Mouse (Mus musculus): Measurements from ENCODE around the gene Tcap. TPM values are rescaled to one million over a fixed set of nuclear protein-coding genes. Genes with fewer than 3 reads are reported as not detected.

The Tcap gene
- total RNA-seq, 4 experiments from 2014 or later = 3,817 to 5,138 (median 4,616) TPM

GRCm38 (mm10) chr11:98354445-98354844, 29.2 kb upstream of the Tcap start:
- DNase-seq (ENCODE audit: low spot score in 2 of 2) = no peak

DNA sequence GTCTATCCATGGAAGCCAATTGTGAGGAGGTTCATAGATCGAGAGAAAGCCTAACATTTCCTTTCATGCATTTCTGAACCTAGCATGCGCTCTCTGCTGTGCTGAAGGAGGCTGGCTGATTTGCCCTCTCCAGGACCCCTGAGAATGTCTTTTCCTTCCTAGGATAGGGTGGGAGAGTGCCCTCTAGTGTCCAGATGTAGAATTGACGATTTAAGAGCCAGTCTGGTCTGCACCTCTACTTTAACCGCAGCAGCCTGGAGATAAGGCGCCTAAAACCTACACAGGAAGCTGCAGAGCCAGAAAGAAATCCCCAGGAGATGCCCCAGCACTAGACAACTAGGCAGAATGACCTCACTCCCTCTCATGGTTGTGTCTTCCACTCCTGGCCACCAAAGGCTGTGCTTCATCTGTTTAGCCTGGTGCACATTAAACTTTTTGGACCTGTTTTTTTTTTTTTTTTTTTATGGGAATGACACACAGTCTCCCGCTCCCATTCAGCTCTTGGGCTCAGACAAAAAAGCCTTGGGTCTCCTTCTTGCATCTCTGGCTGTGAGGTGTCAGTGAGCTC, 27.8 kb upstream of the Tcap start:
- no peak for DNase-seq (ENCODE audit: low spot score in 2 of 2)

GRCm38 (mm10) chr11:98356625-98357394, 26.8 kb upstream of the Tcap start:
- no peak for DNase-seq (ENCODE audit: low spot score in 2 of 2)

DNA sequence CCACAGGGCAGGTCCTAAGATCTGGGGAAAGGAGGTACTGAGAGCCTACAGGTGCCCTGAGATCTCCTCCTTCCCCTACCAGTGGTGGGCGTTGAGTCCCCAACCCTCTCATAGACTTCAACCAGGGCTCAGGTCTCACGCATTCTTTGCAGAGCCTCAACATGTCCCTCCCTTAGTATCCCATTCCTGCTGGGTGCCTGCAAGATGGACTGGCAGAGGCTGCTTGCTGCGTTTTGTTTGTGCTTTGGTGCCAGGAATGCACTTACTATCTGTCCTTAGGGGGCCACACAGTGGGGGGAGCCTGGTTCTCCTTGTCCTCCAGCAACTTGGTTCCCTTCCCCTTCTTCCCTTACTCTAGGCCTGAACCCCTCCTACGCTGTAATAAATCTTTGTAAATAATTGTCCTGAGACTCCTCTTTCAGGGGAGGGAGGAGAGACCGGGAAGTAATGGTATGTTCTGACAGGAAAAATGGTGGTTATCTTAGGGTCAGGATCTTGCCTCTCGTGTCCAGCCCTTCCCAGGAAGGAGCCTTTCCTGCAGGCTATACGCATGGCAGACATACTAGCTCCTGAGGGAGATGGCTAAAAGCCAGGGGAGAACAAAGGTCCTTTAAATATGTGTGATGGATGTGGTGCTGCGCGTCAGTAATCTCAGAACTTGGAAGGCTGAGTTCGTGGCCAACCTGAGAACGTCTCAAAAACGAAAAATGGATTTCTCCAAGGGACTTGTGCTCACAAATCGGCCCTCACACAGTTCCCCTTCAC, 26.0 kb upstream of the Tcap start:
- no peak for DNase-seq (ENCODE audit: low spot score in 2 of 2)

DNA sequence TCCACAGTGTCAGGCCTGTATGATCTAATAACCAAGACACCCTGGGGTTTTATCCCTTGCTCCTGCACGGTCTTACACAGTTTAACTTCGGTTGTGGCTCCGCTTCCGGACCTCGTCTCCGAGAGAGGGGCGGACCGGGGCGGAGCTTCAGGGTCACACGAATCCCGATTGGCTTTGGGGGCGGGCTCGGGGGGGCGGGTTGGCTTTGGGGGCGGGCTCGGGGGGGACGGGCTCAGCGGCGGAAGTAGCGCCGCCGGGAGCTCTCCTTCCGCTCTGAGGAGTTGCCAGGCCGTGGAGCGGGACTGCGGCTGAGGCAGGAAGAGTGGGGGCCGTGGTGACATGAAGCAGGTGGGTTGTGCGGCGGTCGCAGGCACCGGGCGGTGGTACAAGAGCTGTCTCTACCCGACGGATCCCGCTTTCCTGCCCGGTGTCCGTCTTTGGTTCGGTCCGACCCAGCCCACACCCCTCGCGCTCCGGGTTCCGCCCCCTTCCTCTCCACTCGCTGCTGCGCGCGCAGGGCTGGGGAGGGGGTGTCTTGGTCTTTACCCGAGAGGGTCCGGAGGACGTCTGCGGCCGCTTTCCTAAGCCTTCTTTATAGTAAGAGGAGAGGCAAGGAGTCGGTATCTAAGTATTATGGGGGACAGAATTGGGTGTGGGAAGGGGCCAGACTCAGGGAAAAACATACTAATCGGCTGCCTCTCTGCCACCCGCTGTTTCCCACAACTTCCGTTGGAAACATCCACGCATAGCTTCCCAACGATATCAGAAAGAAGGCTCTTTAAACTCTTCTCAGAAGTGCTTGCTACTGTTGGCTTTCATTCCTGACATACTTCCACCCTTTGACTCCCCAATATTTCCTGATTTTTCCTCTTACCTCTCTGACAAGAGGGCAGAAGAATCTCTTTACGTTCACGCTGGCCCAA, 25.2 kb upstream of the Tcap start, which contains the start of gene Stard3:
Gene Stard3 (plus strand): TSS at position 208 of the 923 bp plus-strand sequence.
- DNase-seq (ENCODE audit: low spot score in 2 of 2) = peak; percentile 81 to 84

GRCm38 (mm10) chr11:98360866-98361521, 22.6 kb upstream of the Tcap start:
- no peak for DNase-seq (ENCODE audit: low spot score in 2 of 2)

- no peak for DNase-seq (ENCODE audit: low spot score in 2 of 2)
Measured at GRCm38 (mm10) chr11:98363817-98364216, 19.8 kb upstream of the Tcap start.

DNA sequence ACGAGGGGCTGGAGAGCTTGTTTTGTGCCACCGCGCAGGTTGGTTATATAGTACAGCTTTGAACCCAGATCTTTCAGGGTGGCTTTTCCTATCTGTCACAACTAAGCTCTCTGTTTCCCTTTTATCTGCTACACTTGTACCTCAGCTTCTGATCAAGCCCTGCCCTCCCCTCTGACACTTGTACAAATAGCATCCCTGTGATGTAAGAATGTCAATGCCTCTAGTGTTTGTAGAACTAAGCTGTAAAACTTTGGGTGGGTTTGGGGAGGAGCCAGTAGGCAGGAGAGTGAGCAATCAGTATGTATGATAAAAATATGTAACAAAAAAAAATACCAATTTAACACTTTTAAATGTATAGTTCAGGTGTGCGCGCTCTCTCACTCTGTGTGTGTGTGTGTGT, 19.2 kb upstream of the Tcap start:
- no peak for DNase-seq (ENCODE audit: low spot score in 2 of 2)

DNA sequence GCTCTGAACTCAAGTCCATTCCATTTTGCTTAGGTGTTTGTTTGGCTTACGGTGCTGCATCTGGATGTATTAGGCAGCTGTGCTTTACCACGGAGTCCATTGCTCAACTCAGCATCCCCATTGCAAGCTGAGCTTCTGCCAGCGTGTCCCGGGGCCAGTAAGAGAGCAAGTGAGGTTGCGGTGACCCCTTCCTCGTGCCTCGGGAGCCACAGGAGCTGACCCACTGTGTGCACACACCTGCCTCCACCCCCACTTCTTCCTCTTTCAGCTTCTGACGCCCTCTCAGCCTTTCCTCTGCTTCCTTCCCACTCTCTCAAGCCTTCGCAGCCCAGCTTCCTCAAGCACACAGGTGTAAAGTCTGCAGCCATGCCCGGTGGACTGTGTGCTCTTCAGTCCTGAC, 17.3 kb upstream of the Tcap start:
- no peak for DNase-seq (ENCODE audit: low spot score in 2 of 2)

DNA sequence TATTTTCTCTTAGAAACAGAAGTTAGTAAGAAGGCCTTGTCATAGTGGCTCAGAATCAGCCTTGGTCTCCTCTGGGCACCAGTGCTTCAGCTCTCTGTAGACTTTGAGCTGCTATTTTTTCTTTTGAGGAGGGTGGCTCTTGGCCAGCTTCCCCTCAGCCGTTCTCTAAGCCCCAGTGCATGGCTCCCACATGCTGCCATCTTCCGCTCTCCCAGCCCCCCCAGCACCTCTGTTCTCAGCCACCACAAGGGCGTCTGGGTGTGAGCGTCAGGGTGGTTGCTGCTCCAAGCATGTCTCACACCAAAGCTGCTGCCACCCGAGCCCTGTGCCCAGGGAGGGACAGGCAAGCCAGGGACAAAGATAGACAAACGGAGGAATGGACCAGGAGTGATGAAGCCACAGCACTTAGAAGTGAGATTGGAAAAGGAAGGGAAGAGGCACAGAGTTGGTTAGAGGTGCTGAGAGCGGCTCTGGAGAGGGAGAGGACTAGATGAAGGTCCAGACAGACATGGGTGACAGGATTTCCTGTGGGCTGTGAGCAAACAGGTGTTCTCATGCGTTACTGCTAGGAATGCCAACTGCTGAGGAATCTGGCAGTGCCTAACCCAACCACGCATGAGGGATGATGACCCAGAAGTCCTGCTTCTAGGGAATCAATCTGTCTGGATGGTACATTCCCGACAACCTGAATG, 16.3 kb upstream of the Tcap start:
- no peak for DNase-seq (ENCODE audit: low spot score in 2 of 2)

DNA sequence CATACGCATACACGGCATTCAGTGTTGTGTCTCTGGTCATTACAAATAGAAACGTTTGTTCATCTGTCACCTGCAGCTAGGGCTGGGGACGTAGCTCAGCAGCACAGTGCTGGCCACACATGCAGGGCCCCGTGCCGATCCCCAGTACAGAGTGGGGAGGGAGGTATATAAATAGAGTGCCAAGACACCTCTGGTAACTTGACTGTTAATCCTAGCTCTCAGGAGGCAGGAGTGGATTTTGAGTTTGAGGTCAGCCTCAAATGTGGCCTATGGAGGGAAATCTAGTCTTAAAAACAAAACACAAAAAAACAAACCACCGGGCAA, 15.8 kb upstream of the Tcap start:
- DNase-seq (ENCODE audit: low spot score in 2 of 2) = no peak

DNA sequence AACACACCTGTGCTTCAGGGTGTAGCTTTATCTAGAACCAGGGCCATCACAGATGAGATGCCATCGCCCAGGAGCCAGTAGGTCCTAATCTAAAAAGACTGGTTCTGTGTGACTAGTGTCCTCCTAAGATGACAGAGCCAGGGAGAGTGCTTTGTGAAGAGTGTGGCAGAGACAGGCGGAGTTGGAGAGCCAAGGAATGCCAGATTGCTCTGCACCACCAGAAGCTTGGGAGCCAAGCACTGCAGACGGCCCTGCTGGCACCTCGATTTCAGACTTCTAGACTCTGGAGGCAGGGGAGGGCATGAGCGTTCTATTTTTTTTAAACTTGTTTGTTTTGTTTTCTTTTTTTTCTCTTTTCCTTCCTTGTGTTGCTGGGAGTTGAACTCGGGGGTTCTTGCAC, 14.3 kb upstream of the Tcap start:
- no peak for DNase-seq (ENCODE audit: low spot score in 2 of 2)

DNA sequence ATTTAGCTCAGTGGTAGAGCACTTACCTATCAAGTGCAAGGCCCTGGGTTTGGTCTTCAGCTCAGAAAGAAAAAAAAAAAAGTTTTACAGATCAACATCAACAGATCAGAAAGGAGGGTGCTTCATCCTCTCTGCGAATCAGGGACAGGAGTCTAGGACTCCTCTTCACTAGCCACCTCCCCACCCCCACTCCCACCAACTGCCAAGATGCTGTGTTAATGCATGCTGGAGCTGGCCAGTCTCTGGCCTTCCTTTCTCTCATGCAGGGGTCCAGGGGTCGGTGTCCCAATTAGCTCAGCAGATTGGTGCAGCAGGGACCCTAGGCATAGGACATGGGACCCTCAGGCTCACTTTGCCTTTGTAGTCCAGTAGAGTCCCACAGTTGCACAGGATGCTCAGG, 13.0 kb upstream of the Tcap start:
- no peak for DNase-seq (ENCODE audit: low spot score in 2 of 2)

DNA sequence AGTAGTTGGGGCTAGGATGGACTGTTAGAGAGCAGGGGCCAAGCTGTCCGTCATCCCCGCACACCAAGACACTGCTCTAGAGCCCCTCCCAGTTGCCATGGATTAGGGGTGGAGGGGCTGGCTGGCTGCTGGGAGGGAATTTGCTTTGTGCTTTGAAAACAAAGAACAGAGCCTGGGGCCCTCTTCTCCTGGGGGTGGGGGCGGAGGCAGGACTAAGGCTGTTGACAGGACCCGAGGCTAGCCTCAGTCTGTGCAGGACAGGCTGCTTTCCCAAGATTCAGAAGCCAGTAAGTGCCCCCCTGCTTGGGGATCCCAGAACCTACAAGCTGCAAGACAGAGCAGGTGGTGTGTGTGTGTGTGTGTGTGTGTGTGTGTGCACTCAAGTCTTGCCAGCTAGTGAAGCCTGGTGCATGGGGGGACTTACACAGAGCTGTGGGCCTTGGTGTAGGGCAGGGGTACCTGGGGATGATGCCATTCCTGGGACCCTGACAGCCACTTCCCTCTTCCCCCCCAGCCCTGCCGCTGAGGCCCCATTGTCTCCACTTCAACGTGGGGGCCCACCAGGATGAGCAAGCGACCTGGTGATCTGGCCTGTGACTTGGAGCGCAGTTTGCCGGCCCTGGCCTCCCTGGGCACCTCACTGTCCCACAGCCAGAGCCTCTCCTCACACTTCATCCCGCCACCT, 11.9 kb upstream of the Tcap start:
- DNase-seq (ENCODE audit: low spot score in 2 of 2) = no peak

- DNase-seq (ENCODE audit: low spot score in 2 of 2) = no peak
Measured at GRCm38 (mm10) chr11:98372406-98372805, 11.2 kb upstream of the Tcap start.

DNA sequence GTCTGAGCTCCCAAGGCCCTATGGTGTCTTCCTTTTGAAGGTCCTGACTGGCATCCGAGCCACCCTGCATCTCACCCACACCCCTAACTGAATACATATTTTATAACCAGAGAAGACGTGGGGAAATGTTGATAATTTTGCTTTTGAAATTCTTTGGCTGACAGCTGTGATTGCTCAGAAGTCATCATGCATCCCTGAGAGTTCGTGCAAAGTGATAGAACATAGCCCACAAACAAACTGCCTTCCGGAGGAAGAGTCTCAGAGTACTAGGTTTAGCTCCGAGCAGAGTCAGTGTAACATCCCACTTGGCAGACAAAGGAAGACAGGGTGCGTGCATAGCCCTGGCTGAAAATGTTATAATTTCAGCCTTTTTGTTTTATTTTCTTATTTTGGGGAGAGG, 10.4 kb upstream of the Tcap start:
- no peak for DNase-seq (ENCODE audit: low spot score in 2 of 2)

- DNase-seq (ENCODE audit: low spot score in 2 of 2) = no peak
Measured at GRCm38 (mm10) chr11:98374266-98374665, 9.3 kb upstream of the Tcap start.

DNA sequence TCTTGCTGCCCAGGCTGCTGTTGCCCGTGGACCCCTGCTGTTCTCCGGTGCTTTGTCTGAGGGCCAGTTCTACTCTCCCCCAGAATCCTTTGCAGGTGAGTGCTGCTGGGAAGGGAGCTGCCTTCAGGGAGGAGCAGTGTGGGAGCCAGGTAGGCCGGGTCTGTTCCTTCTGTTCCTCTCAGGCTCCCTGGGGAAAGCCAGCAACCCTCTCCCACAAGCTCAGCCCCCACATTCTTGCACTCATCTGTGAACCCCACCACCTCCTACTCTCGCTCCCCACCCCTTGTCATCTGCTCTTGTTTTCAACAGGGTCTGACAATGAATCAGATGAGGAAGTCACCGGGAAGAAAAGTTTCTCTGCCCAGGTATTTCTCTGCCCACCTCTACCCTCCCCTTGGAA, 6.9 kb upstream of the Tcap start:
- no peak for DNase-seq (ENCODE audit: low spot score in 2 of 2)

- DNase-seq (ENCODE audit: low spot score in 2 of 2) = peak in 1 of 2 experiments; percentile 84
Measured at GRCm38 (mm10) chr11:98377787-98378186, 5.8 kb upstream of the Tcap start.

DNA sequence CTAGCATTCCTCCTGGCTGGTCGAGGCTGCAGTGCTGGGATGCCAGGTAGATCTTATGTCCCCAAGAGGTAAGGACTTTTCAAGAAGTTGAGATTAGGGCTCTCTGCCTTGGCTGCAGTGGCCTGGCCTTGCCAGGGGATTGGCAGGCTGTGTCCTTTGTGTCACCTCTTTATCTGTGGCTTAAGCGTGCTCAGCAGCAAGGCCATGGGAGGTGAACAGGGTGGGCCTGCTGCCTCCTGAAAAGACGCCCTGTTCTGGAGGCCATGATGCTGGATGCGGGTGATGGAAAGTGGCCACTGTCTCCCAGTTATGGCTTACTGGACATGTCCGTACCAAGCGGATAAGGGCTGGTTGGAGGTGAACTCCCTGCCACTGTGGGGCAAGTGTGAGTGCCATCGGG, 4.2 kb upstream of the Tcap start:
- DNase-seq (ENCODE audit: low spot score in 2 of 2) = no peak
